Mouse (Mus musculus) midbrain, embryonic 11.5 days (tissue): ENCODE measurements at regions not wholly inside any gene's neighbourhood (a gene's known extent, or its start where the extent isn't known, plus 50 kb on each side); places are given as distances from the start of the nearest gene placed in this dataset.

ENCODE experiments used
- ATAC-seq: fragments of 200-750 bp; cut with Nextera tagmentation; 2 replicates; pipeline ENCODE4 v1.8.0; 2017; ENCODE audit warnings: moderate TSS enrichment, moderate library complexity; ENCODE audit not compliant: low FRiP score
- DNase-seq: peaks from one replicate; pipeline ENCODE4 v3.0.0; 2015; ENCODE audit warnings: low spot score; ENCODE audit errors: missing footprints
- H3K27ac ChIP-seq: fragments of 300-500 bp; sonication (generic); 2 replicates; pipeline ENCODE4 v1.5.1; 2014; ENCODE audit warnings: low read depth, low read length
- H3K27me3 ChIP-seq: fragments of 300-500 bp; sonication (generic); 2 replicates; pipeline ENCODE4 v1.6.1; 2014; ENCODE audit warnings: mild to moderate bottlenecking, low read length, moderate library complexity, mixed read lengths; ENCODE audit not compliant: control insufficient read depth, insufficient read depth
- H3K36me3 ChIP-seq: fragments of 300-500 bp; sonication (generic); 2 replicates; pipeline ENCODE4 v1.6.1; 2014; ENCODE audit warnings: mild to moderate bottlenecking, low read length, moderate library complexity, mixed read lengths; ENCODE audit not compliant: control insufficient read depth, insufficient read depth
- H3K4me1 ChIP-seq: fragments of 300-500 bp; sonication (generic); 2 replicates; pipeline ENCODE4 v1.6.1; 2014; ENCODE audit warnings: low read length; ENCODE audit not compliant: control insufficient read depth, insufficient read depth
- H3K4me2 ChIP-seq: fragments of 300-500 bp; sonication (generic); 2 replicates; pipeline ENCODE4 v1.6.1; 2014; ENCODE audit warnings: mild to moderate bottlenecking, moderate library complexity
- H3K4me3 ChIP-seq: fragments of 300-500 bp; sonication (generic); 2 replicates; pipeline ENCODE4 v1.5.1; 2014; ENCODE audit warnings: low read depth, low read length
- H3K9ac ChIP-seq: fragments of 300-500 bp; sonication (generic); 2 replicates; pipeline ENCODE4 v1.6.1; 2014; ENCODE audit warnings: low read length
- H3K9me3 ChIP-seq: fragments of 300-500 bp; sonication (generic); 2 replicates; pipeline ENCODE4 v1.6.1; 2016; ENCODE audit warnings: low read length; ENCODE audit not compliant: control insufficient read depth
- WGBS: fragments of 180-500 bp; shearing (Covaris S2); extraction: QIAGEN DNeasy Blood & Tissue Kit; methylation state at CpG from one replicate; pipeline ENCODE4 v1.1.7; 2014; 5-methylcytosine and 5-hydroxymethylcytosine counted together

DNA sequence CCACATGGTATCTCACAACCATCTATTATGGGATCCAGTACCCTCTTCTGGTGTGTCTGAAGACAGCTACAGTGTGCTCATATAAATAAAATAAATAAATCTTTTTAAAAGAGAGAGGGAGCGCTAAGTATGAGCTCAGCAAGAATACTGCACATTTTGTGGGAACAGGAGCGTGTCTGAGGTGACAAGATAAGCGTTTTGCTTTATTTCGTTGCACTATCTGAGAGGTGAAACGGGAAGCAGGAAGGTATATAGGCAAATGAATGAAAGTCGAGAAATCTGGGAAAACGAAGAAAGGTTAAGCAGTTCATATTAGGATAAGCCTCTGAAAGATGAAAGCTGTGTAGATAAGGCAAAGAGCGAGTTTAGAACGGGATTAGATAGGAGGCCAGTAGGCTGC, 61.7 kb upstream of the Foxn3 start:
- no peak for ATAC-seq
- Histone ChIP-seq H3K4me2 (no peak overlapping the region), H3K9ac (no peak overlapping the region), H3K27ac (no peak overlapping the region), H3K9me3 (no peaks in the 10 kb centered on the region), H3K27me3 (no peaks in the 10 kb centered on the region; the same call in 1 of the 2 replicates), H3K4me3 (no peak overlapping the region), H3K4me1 (peaks cover 3% of the 10 kb centered on the region; the same call in 1 of the 2 replicates), H3K36me3 (no peaks in the 10 kb centered on the region)
- WGBS = 88% methylated on average over 9 of the region's 9 CpGs
- DNase-seq = no peak

DNA sequence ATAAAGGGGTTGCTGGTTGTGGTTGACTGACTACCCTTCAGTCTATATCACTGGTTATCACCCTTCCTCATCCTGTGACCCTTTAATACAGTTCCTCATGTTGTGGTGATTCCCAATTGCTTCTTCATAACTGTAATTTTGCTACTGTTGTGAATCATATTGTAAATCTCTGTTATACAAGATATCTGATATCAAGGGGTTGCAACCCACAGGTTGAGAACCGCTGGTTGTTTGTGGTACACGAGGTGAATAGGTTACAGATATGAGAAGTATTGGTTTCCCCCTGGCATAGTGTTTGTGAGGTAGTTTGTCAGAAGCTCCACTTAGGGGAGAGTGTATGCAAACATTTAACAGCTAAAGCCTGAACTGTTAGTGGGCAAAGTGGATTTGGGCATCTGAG, 58.9 kb upstream of the Foxn3 start:
- Histone ChIP-seq H3K4me3 (no peak overlapping the region), H3K27ac (no peak overlapping the region), H3K4me2 (no peak overlapping the region), H3K4me1 (no peaks in the 10 kb centered on the region; the same call in 1 of the 2 replicates), H3K9ac (no peak overlapping the region), H3K9me3 (no peaks in the 10 kb centered on the region), H3K27me3 (no peaks in the 10 kb centered on the region; the same call in 1 of the 2 replicates), H3K36me3 (no peaks in the 10 kb centered on the region)
- WGBS = 76% methylated on average over 2 of the region's 2 CpGs
- ATAC-seq (no peak), DNase-seq (no peak)

- no peaks in the 10 kb centered on the region for H3K36me3 ChIP-seq
- H3K4me3 ChIP-seq = no peak overlapping the region
- no peak for ATAC-seq
- WGBS = 81% methylated on average over 14 of the region's 14 CpGs
- DNase-seq = peak; percentile 49
- no peak overlapping the region for H3K9ac ChIP-seq
- no peaks in the 10 kb centered on the region for H3K27me3 ChIP-seq
- no peaks in the 10 kb centered on the region for H3K4me1 ChIP-seq
- H3K9me3 ChIP-seq = no peaks in the 10 kb centered on the region
- no peak overlapping the region for H3K27ac ChIP-seq
- no peak overlapping the region for H3K4me2 ChIP-seq
These were observed 53.9 kb upstream of the Foxn3 start for GRCm38 (mm10) chr12:99617241-99617804.

DNA sequence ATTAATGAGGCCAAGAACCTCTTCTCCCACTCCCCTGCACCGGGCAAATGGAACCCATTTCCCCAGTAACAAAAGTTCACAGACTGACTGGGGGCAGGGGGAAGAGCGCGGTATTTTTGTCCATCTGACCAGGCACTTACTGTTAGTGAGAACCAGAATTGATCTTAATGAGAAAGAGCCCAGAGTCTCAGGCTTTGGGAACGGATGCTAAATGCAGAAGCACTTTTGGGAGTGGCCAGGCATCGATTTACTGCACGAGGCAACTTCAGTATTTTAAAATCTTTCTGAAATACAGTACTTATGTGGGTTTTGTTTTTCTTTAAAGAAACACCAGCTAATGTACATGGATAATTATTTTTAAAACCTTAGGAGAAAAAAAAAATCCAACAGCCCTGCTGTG, 51.0 kb upstream of the Foxn3 start:
- H3K27ac ChIP-seq = no peak overlapping the region
- H3K4me2 ChIP-seq = no peak overlapping the region
- no peaks in the 10 kb centered on the region for H3K4me1 ChIP-seq
- H3K9ac ChIP-seq = no peak overlapping the region
- no peaks in the 10 kb centered on the region for H3K36me3 ChIP-seq
- no peaks in the 10 kb centered on the region for H3K27me3 ChIP-seq
- H3K4me3 ChIP-seq = no peak overlapping the region
- no peaks in the 10 kb centered on the region for H3K9me3 ChIP-seq
- ATAC-seq = no peak
- 80% methylated on average over 6 of the region's 6 CpGs for WGBS
- peak; percentile 51 for DNase-seq
